Comparison of ENCODE assay signal across 9 mouse cellular contexts in genomic region chr11:97536083-97536747, GRCm38 (mm10). TPM values are rescaled to one million over a fixed set of nuclear protein-coding genes. Genes with fewer than 3 reads are reported as not detected.
A peak's percentile ranks its signal among the peaks of the same experiment; 100 is the strongest.
DNase-seq lines count a peak whose midpoint lies in the region; ATAC-seq lines count a peak whose summit lies in the region.
"Had no signal": no experiment of that assay in that cellular context is flagged by ENCODE, and none has a peak within 500 bp of the region (broad histone marks: within the 10 kb centered on the region; RNA-seq: fewer than 3 reads in every experiment).

No protein-coding gene starts in this region.

- H3K9me3 ChIP-seq in lung, embryonic 15.5 days = no peaks in the 10 kb centered on the region
- H3K9me3 ChIP-seq in embryonic facial prominence, embryonic 15.5 days (replicated peaks) = no peaks in the 10 kb centered on the region
- no peaks in the 10 kb centered on the region for H3K9me3 ChIP-seq in intestine, embryonic 16.5 days (ENCODE audit: control insufficient read depth, low read length)
- H3K9me3 ChIP-seq in stomach, embryonic 15.5 days = no peaks in the 10 kb centered on the region

- no peak for DNase-seq in lung, postnatal 14 days
- no peak for DNase-seq in gastrocnemius, postnatal 36 days

- no peaks in the 10 kb centered on the region for H3K36me3 ChIP-seq in lung, embryonic 15.5 days
- no peaks in the 10 kb centered on the region for H3K36me3 ChIP-seq in embryonic facial prominence, embryonic 15.5 days
- H3K36me3 ChIP-seq in intestine, embryonic 16.5 days (ENCODE audit: control insufficient read depth, insufficient read depth, low read length) = no peaks in the 10 kb centered on the region
- no peaks in the 10 kb centered on the region for H3K36me3 ChIP-seq in stomach, embryonic 15.5 days

- H3K4me3 ChIP-seq in lung, embryonic 15.5 days = peak overlapping the region; percentile 31
- H3K4me3 ChIP-seq in embryonic facial prominence, embryonic 15.5 days (replicated peaks) = peak overlapping the region; percentile 40
- peak overlapping the region; percentile 46 for H3K4me3 ChIP-seq in intestine, embryonic 16.5 days (ENCODE audit: low read length)
- peak overlapping the region; percentile 37 for H3K4me3 ChIP-seq in stomach, embryonic 15.5 days (replicated peaks)

- intact Hi-C loops in gastrocnemius, postnatal 36 days (cut with DNase I) = no loop called here

- ATAC-seq in lung, embryonic 15.5 days (ENCODE audit: borderline replicate concordance, extremely low read depth, low FRiP score, low TSS enrichment) = no peak
- ATAC-seq in embryonic facial prominence, embryonic 15.5 days (ENCODE audit: insufficient number of reproducible peaks, low FRiP score, low TSS enrichment, low read depth) = no peak
- ATAC-seq in intestine, embryonic 16.5 days = no peak
- no peak for ATAC-seq in stomach, embryonic 15.5 days (ENCODE audit: insufficient read depth, low FRiP score, low read depth)
- ATAC-seq in activated CD4-positive, CD25-positive, alpha-beta regulatory T cell, adult 4 months = no peak
- ATAC-seq: lung, postnatal 0 days had no signal

- H3K27me3 ChIP-seq in lung, embryonic 15.5 days = peaks cover 85% of the 10 kb centered on the region
- peaks cover 77% of the 10 kb centered on the region for H3K27me3 ChIP-seq in embryonic facial prominence, embryonic 15.5 days
- H3K27me3 ChIP-seq in intestine, embryonic 16.5 days (replicated peaks; ENCODE audit: control insufficient read depth, insufficient read depth, low read length) = peaks cover 62% of the 10 kb centered on the region
- peaks cover 62% of the 10 kb centered on the region for H3K27me3 ChIP-seq in stomach, embryonic 15.5 days (replicated peaks)

- 0 out of 2 replicates have a peak overlapping the region, but pooled peaks have one; percentile 8 for H3K9ac ChIP-seq in lung, embryonic 15.5 days
- H3K9ac ChIP-seq in embryonic facial prominence, embryonic 15.5 days = no peak overlapping the region; the same call in 1 of the 2 replicates
- no peak overlapping the region for H3K9ac ChIP-seq in intestine, embryonic 16.5 days (ENCODE audit: low read depth, low read length)
- no peak overlapping the region for H3K9ac ChIP-seq in stomach, embryonic 15.5 days

- peak overlapping the region; percentile 60 for H3K4me2 ChIP-seq in lung, embryonic 15.5 days
- peak overlapping the region; percentile 80 for H3K4me2 ChIP-seq in embryonic facial prominence, embryonic 15.5 days (replicated peaks)
- peak overlapping the region; percentile 74 for H3K4me2 ChIP-seq in intestine, embryonic 16.5 days (ENCODE audit: low read depth, low read length)
- H3K4me2 ChIP-seq in stomach, embryonic 15.5 days = peak overlapping the region; percentile 79

- H3K27ac ChIP-seq in lung, embryonic 15.5 days = no peak overlapping the region
- H3K27ac ChIP-seq in embryonic facial prominence, embryonic 15.5 days (replicated peaks) = no peak overlapping the region
- no peak overlapping the region for H3K27ac ChIP-seq in intestine, embryonic 16.5 days (ENCODE audit: low read length)
- H3K27ac ChIP-seq in stomach, embryonic 15.5 days = no peak overlapping the region

- 11% methylated on average over 35 of the region's 35 CpGs for WGBS in lung, embryonic 15.5 days
- WGBS in embryonic facial prominence, embryonic 15.5 days = 19% methylated on average over 35 of the region's 35 CpGs
- 15% methylated on average over 35 of the region's 35 CpGs for WGBS in intestine, embryonic 16.5 days
- WGBS in stomach, embryonic 15.5 days = 8% methylated on average over 35 of the region's 35 CpGs

- H3K4me1 ChIP-seq in lung, embryonic 15.5 days = peaks cover 51% of the 10 kb centered on the region
- peaks cover 57% of the 10 kb centered on the region for H3K4me1 ChIP-seq in embryonic facial prominence, embryonic 15.5 days
- peaks cover 34% of the 10 kb centered on the region for H3K4me1 ChIP-seq in intestine, embryonic 16.5 days (ENCODE audit: control insufficient read depth, insufficient read depth, low read length)
- H3K4me1 ChIP-seq in stomach, embryonic 15.5 days = peaks cover 40% of the 10 kb centered on the region

RNA-seq across cellular contexts. Expression of gene 4933428G20Rik, which starts 36.1 kb away (rescaled TPM):
- 0.70 and 0.87 TPM in 2 replicates for polyA plus RNA-seq in lung, embryonic 15.5 days (2015; fragmentation: Nextera tagmentation; extraction: Ambion mirVana)
- 1.4 and 1.7 TPM in 2 replicates for polyA plus RNA-seq in embryonic facial prominence, embryonic 15.5 days (2015; fragmentation: Nextera tagmentation; extraction: Ambion mirVana)
- polyA plus RNA-seq in intestine, embryonic 16.5 days (2015; fragmentation: Nextera tagmentation; extraction: Ambion mirVana) = 0.18 and 0.45 TPM in 2 replicates
- polyA plus RNA-seq in stomach, embryonic 15.5 days (2015; fragmentation: Nextera tagmentation; extraction: Ambion mirVana) = 0.71 and 0.89 TPM in 2 replicates
- total RNA-seq in gastrocnemius, postnatal 36 days (2021) = not detected
- not detected for polyA plus RNA-seq in activated CD4-positive, CD25-positive, alpha-beta regulatory T cell, adult 4 months (2017; shearing (Covaris generic))
- total RNA-seq: gastrocnemius, postnatal 4 days had no signal

RNA-seq across cellular contexts. Expression of gene Srcin1, which starts 39.8 kb away (rescaled TPM):
- polyA plus RNA-seq in lung, embryonic 15.5 days (2015; fragmentation: Nextera tagmentation; extraction: Ambion mirVana) = 0.53 and 0.87 TPM in 2 replicates
- polyA plus RNA-seq in embryonic facial prominence, embryonic 15.5 days (2015; fragmentation: Nextera tagmentation; extraction: Ambion mirVana) = 2.0 and 2.2 TPM in 2 replicates
- polyA plus RNA-seq in intestine, embryonic 16.5 days (2015; fragmentation: Nextera tagmentation; extraction: Ambion mirVana) = 0.10 and 0.12 TPM in 2 replicates
- polyA plus RNA-seq in stomach, embryonic 15.5 days (2015; fragmentation: Nextera tagmentation; extraction: Ambion mirVana) = 0.33 and 0.44 TPM in 2 replicates
- total RNA-seq in gastrocnemius, postnatal 36 days (2021) = under 1 TPM; 0.59 to 0.72 TPM
- not detected for polyA plus RNA-seq in activated CD4-positive, CD25-positive, alpha-beta regulatory T cell, adult 4 months (2017; shearing (Covaris generic))
